Mouse (Mus musculus) heart, embryonic 11.5 days (tissue): ENCODE measurements around the gene Vasp. TPM values are rescaled to one million over a fixed set of nuclear protein-coding genes. Genes with fewer than 3 reads are reported as not detected.
A peak's percentile ranks its signal among the peaks of the same experiment; 100 is the strongest.

Experiments
- ATAC-seq: fragments of 200-750 bp; cut with Nextera tagmentation; replicated peaks from 2 replicates; pipeline ENCODE4 v1.8.0; 2017; ENCODE audit warnings: moderate library complexity; ENCODE audit not compliant: insufficient number of reproducible peaks, low FRiP score, low TSS enrichment
- H3K27ac ChIP-seq: fragments of 300-500 bp; sonication (generic); 2 replicates; pipeline ENCODE4 v1.5.1; 2014; ENCODE audit warnings: mild to moderate bottlenecking, low read depth, low read length
- H3K27me3 ChIP-seq: fragments of 300-500 bp; sonication (generic); 2 replicates; pipeline ENCODE4 v1.6.1; 2014; ENCODE audit warnings: mild to moderate bottlenecking, low read length, mixed read lengths; ENCODE audit not compliant: control insufficient read depth, insufficient read depth
- H3K36me3 ChIP-seq: fragments of 300-500 bp; sonication (generic); 2 replicates; pipeline ENCODE4 v1.6.1; 2014; ENCODE audit warnings: mild to moderate bottlenecking, low read length, moderate library complexity, mixed read lengths; ENCODE audit not compliant: control insufficient read depth, insufficient read depth
- H3K4me1 ChIP-seq: fragments of 300-500 bp; sonication (generic); 2 replicates; pipeline ENCODE4 v1.6.1; 2014; ENCODE audit warnings: low read length; ENCODE audit not compliant: control insufficient read depth, insufficient read depth
- H3K4me2 ChIP-seq: fragments of 300-500 bp; sonication (generic); 2 replicates; pipeline ENCODE4 v1.6.1; 2014; ENCODE audit warnings: mild to moderate bottlenecking, moderate library complexity
- H3K4me3 ChIP-seq: fragments of 300-500 bp; sonication (generic); 2 replicates; pipeline ENCODE4 v1.5.1; 2014; ENCODE audit warnings: low read depth, low read length
- H3K9ac ChIP-seq: fragments of 300-500 bp; sonication (generic); 2 replicates; pipeline ENCODE4 v1.6.1; 2014; ENCODE audit warnings: mild to moderate bottlenecking, low read depth, low read length, moderate library complexity
- H3K9me3 ChIP-seq: fragments of 300-500 bp; sonication (generic); replicated peaks from 2 replicates; pipeline ENCODE4 v1.6.1; 2016; ENCODE audit warnings: low read length; ENCODE audit not compliant: control insufficient read depth
- WGBS: fragments of 180-500 bp; shearing (Covaris S2); extraction: QIAGEN DNeasy Blood & Tissue Kit; methylation state at CpG from one replicate; pipeline ENCODE4 v1.1.7; 2014; ENCODE audit not compliant: insufficient replicate concordance; 5-methylcytosine and 5-hydroxymethylcytosine counted together
- polyA plus RNA-seq: library from polyadenylated mRNA; unstranded; fragments of >200 nt; fragmentation: Nextera tagmentation; extraction: Ambion mirVana; gene quantifications from 2 replicates; pipeline ENCODE4 v1.2.1, GENCODE M21; 2014

Gene Vasp
- polyA plus RNA-seq, 1 experiment from 2014 or later: 61.9 TPM

DNA sequence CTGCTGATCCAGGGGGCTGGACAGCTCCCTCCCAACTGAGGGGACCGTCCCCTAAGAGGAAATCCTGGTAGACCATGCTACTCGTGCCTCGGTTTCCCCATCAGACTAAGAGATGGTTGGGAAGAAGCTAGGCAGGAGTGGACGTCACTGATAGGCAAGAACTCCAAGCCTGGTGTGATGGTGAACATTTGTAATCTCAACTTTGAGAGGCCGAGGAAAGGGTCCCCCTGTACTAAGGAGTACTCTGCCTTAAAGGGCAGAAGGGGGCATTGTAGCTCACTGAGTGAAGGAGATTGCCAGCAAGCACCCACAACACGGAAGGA, 33.8 kb upstream of the Vasp start:
- Histone ChIP-seq H3K9me3 (no peaks in the 10 kb centered on the region), H3K9ac (no peak overlapping the region), H3K4me1 (peaks cover 34% of the 10 kb centered on the region), H3K4me3 (no peak overlapping the region), H3K36me3 (no peaks in the 10 kb centered on the region), H3K27me3 (peaks cover 54% of the 10 kb centered on the region), H3K27ac (no peak overlapping the region), H3K4me2 (peak overlapping the region; percentile 67)
- no peak for ATAC-seq
- WGBS: 8% methylated on average over 6 of the region's 6 CpGs

DNA sequence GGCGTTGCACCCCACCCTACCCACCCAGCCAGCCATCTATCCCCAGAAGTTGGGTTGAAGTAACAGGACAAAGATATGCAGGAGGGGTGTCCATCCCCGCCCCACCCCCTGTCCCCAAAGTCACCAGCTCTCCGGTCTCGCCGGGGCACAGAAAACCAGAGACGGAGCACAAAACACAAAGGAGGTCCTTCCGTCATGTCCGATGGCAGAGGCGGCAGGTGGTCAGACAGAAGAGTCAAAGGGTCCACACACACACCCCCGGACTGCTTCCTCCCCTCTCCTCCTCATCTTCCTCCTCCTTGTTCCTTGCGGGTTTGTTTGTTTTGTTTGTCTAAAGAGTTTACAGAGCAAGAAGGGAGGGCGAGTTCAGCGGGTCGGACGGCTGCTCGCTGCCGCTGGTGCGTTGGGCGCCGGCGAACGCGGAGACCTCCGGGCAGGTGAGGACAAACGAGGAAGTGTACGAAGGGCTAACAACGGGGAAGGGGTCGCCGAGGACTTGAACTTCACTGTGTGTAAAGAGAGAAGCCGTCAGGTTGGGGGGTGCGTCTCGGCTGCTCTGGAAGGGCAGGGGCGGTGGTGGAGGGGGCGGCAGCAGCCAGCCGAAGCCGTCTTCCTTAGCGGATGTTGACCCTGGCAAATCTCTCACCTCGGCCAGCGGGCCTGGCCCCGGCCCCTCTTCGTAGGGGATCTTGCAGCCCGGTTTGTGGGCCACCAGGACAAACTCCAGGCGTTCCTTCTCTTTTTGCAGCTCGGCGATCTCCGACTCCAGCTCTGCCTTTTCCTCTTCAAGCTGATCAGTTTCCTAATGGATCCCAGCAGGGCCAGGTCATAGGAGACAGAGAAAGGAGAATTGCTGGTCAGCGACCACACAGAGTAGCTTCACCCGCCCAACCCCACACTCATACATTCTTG, 33.1 kb upstream of the Vasp start:
- Histone ChIP-seq H3K4me3 (peak overlapping the region; percentile 38), H3K4me2 (peak overlapping the region; percentile 67), H3K27me3 (peaks cover 54% of the 10 kb centered on the region), H3K4me1 (peaks cover 32% of the 10 kb centered on the region), H3K27ac (no peak overlapping the region), H3K9me3 (no peaks in the 10 kb centered on the region), H3K9ac (0 out of 2 replicates have a peak overlapping the region, but pooled peaks have one; percentile 43), H3K36me3 (no peaks in the 10 kb centered on the region)
- no peak for ATAC-seq
- WGBS: 3% methylated on average over 47 of the region's 48 CpGs

DNA sequence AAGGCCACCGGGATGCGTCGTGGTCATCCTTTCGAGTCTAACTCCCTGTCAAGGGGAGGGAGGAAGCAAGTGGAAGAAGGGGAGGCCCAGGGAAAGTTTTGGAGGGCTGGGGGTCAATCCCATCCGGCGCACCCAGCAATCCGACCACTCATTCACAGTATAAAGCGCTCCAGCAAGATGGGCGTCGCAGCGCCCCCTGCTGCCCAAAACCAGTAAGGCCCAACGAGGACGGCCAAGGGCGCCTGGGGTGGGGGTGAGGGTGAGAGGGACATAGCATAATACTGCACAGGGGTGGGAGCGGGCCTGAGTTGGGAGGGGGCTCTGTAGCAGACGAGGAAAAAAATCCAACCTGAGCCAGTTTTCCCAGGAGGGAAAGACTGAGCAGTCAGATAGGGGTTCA, 32.2 kb upstream of the Vasp start:
- peaks cover 29% of the 10 kb centered on the region for H3K4me1 ChIP-seq
- H3K9me3 ChIP-seq: no peaks in the 10 kb centered on the region
- peak overlapping the region; percentile 38; the same call in 1 of the 2 replicates for H3K4me3 ChIP-seq
- under 1% methylated on average over 16 of the region's 16 CpGs for WGBS
- H3K27ac ChIP-seq: no peak overlapping the region
- H3K9ac ChIP-seq: peak overlapping the region; percentile 43; the same call in 1 of the 2 replicates
- peak overlapping the region; percentile 67 for H3K4me2 ChIP-seq
- peaks cover 54% of the 10 kb centered on the region for H3K27me3 ChIP-seq
- H3K36me3 ChIP-seq: no peaks in the 10 kb centered on the region
- no peak for ATAC-seq

- Histone ChIP-seq H3K4me3 (no peak overlapping the region), H3K27me3 (peaks cover 54% of the 10 kb centered on the region), H3K4me1 (peaks cover 28% of the 10 kb centered on the region), H3K9ac (no peak overlapping the region), H3K27ac (no peak overlapping the region), H3K36me3 (no peaks in the 10 kb centered on the region), H3K9me3 (no peaks in the 10 kb centered on the region), H3K4me2 (no peak overlapping the region)
- WGBS: 79% methylated on average over 12 of the region's 12 CpGs
- no peak for ATAC-seq
These were observed 31.4 kb upstream of the Vasp start for GRCm38 (mm10) chr7:19303046-19303305.

DNA sequence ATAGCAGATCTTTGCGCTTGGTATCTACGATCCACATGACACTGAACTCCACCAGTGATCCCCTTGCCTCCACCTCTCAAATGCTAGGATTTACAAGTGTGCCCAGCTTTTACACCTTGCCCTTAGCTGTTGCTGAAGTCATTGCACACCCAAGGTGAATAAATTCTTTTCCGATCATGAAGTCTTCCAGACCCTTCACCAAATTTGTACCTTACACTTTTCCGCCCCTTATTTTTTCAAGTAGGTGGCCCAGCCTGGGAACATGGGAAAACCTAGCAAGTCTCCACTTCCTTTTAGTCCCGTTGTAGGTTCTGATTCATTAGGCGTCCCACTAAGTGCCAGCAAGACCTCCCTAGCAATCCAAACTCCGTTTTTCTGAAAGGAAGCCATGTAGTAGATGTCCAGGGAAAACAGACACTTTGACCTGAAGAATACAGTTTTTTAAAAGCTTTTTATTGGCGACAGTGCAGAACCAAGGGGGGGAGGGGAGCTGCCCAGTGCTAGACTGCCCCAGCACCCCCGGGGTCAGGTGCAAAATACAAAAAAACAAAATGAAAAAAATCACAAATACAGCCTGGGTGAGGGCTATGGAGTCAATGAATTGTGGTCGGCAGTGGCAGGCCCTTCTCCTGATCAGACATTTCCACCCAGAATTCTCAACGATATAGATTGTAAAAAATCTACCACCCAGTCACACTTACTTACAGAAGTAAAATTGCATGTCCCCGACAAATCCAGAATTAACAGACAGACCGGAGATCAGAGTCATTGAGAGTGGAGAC, 30.8 kb upstream of the Vasp start:
- H3K27ac ChIP-seq: no peak overlapping the region
- peak overlapping the region; percentile 44 for H3K4me3 ChIP-seq
- H3K36me3 ChIP-seq: no peaks in the 10 kb centered on the region
- no peaks in the 10 kb centered on the region for H3K9me3 ChIP-seq
- H3K4me1 ChIP-seq: peaks cover 25% of the 10 kb centered on the region
- H3K9ac ChIP-seq: peak overlapping the region; percentile 16; the same call in 1 of the 2 replicates
- peaks cover 54% of the 10 kb centered on the region for H3K27me3 ChIP-seq
- 49% methylated on average over 13 of the region's 13 CpGs for WGBS
- H3K4me2 ChIP-seq: peak overlapping the region; percentile 52
- ATAC-seq: no peak

DNA sequence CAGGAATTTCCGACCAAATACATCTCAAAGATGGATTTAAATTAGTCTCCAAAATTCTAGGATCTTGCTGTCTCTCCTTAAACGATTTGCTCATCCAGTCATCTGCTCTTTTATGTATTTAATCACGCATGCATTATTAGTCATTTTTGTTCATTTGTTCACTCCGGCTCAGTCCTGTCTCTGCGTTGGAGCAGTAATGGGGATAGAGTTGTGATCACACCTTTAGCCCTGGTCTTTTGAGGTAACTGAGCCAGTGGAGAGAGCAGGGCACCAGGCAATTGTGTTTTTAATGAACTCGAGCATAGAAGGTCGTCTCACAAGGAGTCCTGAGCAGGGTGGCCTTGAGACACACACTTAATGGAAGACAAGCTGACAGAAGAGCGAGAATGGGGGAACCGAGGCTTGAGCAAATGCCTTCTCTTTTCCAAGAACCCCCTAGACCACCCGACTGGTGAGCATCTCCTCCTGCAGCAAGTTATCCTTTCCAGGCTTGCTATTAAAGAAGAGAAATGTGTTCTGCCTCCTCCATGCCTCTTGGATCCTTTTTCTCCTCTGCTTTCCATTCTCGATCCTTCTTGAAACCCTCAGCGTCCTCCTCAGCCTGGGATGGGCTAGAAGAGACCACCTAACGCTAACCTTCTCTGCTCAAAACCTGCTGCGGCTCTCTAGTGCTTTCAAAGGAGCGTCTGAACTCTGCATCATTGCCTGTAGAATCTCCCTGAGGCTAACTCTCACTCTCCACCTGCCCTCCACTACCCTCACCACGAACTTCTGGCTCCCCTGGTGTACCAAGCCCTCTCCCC, 30.0 kb upstream of the Vasp start:
- Histone ChIP-seq H3K9ac (peak overlapping the region; percentile 58), H3K4me2 (peak overlapping the region; percentile 52), H3K4me3 (peak overlapping the region; percentile 44), H3K36me3 (no peaks in the 10 kb centered on the region), H3K27ac (no peak overlapping the region), H3K27me3 (peaks cover 47% of the 10 kb centered on the region), H3K4me1 (peaks cover 25% of the 10 kb centered on the region), H3K9me3 (no peaks in the 10 kb centered on the region)
- 11% methylated on average over 16 of the region's 16 CpGs for WGBS
- ATAC-seq: no peak

GRCm38 (mm10) chr7:19300501-19301421, 29.1 kb upstream of the Vasp start:
- Histone ChIP-seq H3K9me3 (no peaks in the 10 kb centered on the region), H3K27ac (no peak overlapping the region; the same call in 1 of the 2 replicates), H3K4me1 (peaks cover 25% of the 10 kb centered on the region), H3K4me3 (peak overlapping the region; percentile 44), H3K36me3 (no peaks in the 10 kb centered on the region), H3K9ac (peak overlapping the region; percentile 58; the same call in 1 of the 2 replicates), H3K27me3 (peaks cover 38% of the 10 kb centered on the region), H3K4me2 (peak overlapping the region; percentile 52)
- WGBS: under 1% methylated on average over 29 of the region's 29 CpGs
- ATAC-seq: peak; percentile 58; the same call in 1 of the 2 replicates
